18 mouse cellular contexts compared by ENCODE assay signal in the genomic region with DNA sequence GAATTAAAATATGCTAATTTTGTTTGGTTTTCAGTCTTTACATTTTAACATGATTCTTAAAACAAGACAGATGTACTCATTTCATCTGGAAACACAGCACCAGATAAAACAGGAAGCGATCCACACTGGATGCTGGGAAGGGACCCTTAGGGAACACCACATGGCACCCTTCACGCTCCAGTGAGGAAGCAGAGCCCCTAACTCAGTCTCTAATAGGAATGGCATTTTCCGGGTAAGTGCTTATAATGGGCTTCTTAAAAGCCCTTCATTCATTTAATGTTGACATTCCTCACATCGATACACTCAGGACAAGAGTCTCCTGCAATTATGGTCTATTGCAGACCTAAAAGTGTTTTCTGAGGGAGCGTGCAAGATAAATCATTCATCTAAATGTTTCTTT. TPM values are rescaled to one million over a fixed set of nuclear protein-coding genes. Genes with fewer than 3 reads are reported as not detected.
DNase-seq lines count a peak whose midpoint lies in the region; ATAC-seq and TF ChIP-seq lines count a peak whose summit lies in the region.
"Had no signal": no experiment of that assay in that cellular context is flagged by ENCODE, and none has a peak within 500 bp of the region (broad histone marks: within the 10 kb centered on the region; RNA-seq: fewer than 3 reads in every experiment).

No protein-coding gene starts in this region.

- H3K27me3 ChIP-seq in embryonic facial prominence, embryonic 11.5 days (ENCODE audit: control insufficient read depth, insufficient read depth, low read length) = no peaks in the 10 kb centered on the region
- H3K27me3 ChIP-seq in embryonic facial prominence, embryonic 10.5 days (replicated peaks; ENCODE audit: low read depth, poor library complexity, severe bottlenecking) = no peaks in the 10 kb centered on the region
- no peaks in the 10 kb centered on the region for H3K27me3 ChIP-seq in lung, postnatal 0 days (replicated peaks; ENCODE audit: insufficient read depth, low read length)
- no peaks in the 10 kb centered on the region for H3K27me3 ChIP-seq in hindbrain, embryonic 14.5 days (ENCODE audit: control insufficient read depth, insufficient read depth, low read length)
- no peaks in the 10 kb centered on the region for H3K27me3 ChIP-seq in neural tube, embryonic 15.5 days (replicated peaks)
- H3K27me3 ChIP-seq: intestine, embryonic 15.5 days; liver, embryonic 15.5 days; Patski; stomach, embryonic 15.5 days had no signal

- peak; percentile 54 for TF ChIP-seq EP300 in lung, postnatal 0 days (IDR thresholded peaks at IDR 0.05)

- intact Hi-C loops in left cerebral cortex, postnatal 25 days (cut with DNase I) = no loop called here

- no peaks in the 10 kb centered on the region for H3K9me3 ChIP-seq in embryonic facial prominence, embryonic 11.5 days (replicated peaks; ENCODE audit: control insufficient read depth, low read length)
- no peaks in the 10 kb centered on the region for H3K9me3 ChIP-seq in embryonic facial prominence, embryonic 10.5 days
- no peaks in the 10 kb centered on the region for H3K9me3 ChIP-seq in lung, postnatal 0 days (ENCODE audit: low read length)
- no peaks in the 10 kb centered on the region for H3K9me3 ChIP-seq in hindbrain, embryonic 14.5 days (ENCODE audit: control insufficient read depth, low read length)
- no peaks in the 10 kb centered on the region for H3K9me3 ChIP-seq in neural tube, embryonic 15.5 days (replicated peaks)
- H3K9me3 ChIP-seq: intestine, embryonic 15.5 days; liver, embryonic 15.5 days; stomach, embryonic 15.5 days had no signal

- no peak for DNase-seq in embryonic facial prominence, embryonic 11.5 days (ENCODE audit: low spot score)
- DNase-seq in embryonic facial prominence, embryonic 10.5 days (ENCODE audit: low spot score) = no peak
- peak; percentile 27 for DNase-seq in lung, postnatal 0 days (ENCODE audit: low spot score)
- no peak for DNase-seq in lung, adult 2 months
- no peak for DNase-seq in hindbrain, embryonic 14.5 days (ENCODE audit: low spot score)
- DNase-seq in heart, postnatal 4 days = no peak
- DNase-seq in left cerebral cortex, postnatal 25 days (ENCODE audit: low spot score in 2 of 2) = no peak
- DNase-seq: cerebellum, adult 8-10 months; heart, adult 2 months; kidney, postnatal 36 days; layer of hippocampus, postnatal 36 days; thymus, postnatal 25 days had no signal

- no peak for TF ChIP-seq CTCF in lung, postnatal 0 days (IDR thresholded peaks at IDR 0.05)
- no peak for TF ChIP-seq CTCF in lung, adult 2 months (IDR thresholded peaks at IDR 0.05; ENCODE audit: insufficient read depth, low read length)

- H3K36me3 ChIP-seq in embryonic facial prominence, embryonic 11.5 days (replicated peaks; ENCODE audit: control insufficient read depth, insufficient read depth, low read depth, low read length) = no peaks in the 10 kb centered on the region
- no peaks in the 10 kb centered on the region for H3K36me3 ChIP-seq in embryonic facial prominence, embryonic 10.5 days (replicated peaks)
- H3K36me3 ChIP-seq in lung, postnatal 0 days (ENCODE audit: insufficient read depth, low read length) = no peaks in the 10 kb centered on the region
- no peaks in the 10 kb centered on the region for H3K36me3 ChIP-seq in hindbrain, embryonic 14.5 days (replicated peaks; ENCODE audit: control insufficient read depth, insufficient read depth)
- H3K36me3 ChIP-seq in neural tube, embryonic 15.5 days = no peaks in the 10 kb centered on the region
- H3K36me3 ChIP-seq: intestine, embryonic 15.5 days; stomach, embryonic 15.5 days had no signal

- no peak for TF ChIP-seq POLR2A in lung, adult 2 months (IDR thresholded peaks at IDR 0.05; ENCODE audit: borderline replicate concordance, extremely low read depth, low read depth, low read length)

- H3K27ac ChIP-seq in embryonic facial prominence, embryonic 11.5 days (replicated peaks; ENCODE audit: low read depth, low read length) = no peak overlapping the region
- no peak overlapping the region for H3K27ac ChIP-seq in embryonic facial prominence, embryonic 10.5 days (replicated peaks)
- no peak overlapping the region for H3K27ac ChIP-seq in lung, postnatal 0 days (ENCODE audit: low read length)
- H3K27ac ChIP-seq in hindbrain, embryonic 14.5 days = peak overlapping the region; percentile 59; the same call in 1 of the 2 replicates
- no peak overlapping the region for H3K27ac ChIP-seq in neural tube, embryonic 15.5 days (replicated peaks)
- H3K27ac ChIP-seq: heart, adult 2 months; intestine, embryonic 15.5 days; liver, embryonic 15.5 days; stomach, embryonic 15.5 days had no signal

- 59% methylated on average over 5 of the region's 5 CpGs for WGBS in embryonic facial prominence, embryonic 11.5 days
- 60% methylated on average over 5 of the region's 5 CpGs for WGBS in embryonic facial prominence, embryonic 10.5 days
- WGBS in lung, postnatal 0 days = 48% methylated on average over 5 of the region's 5 CpGs
- WGBS in lung, adult 2 months = 66% methylated on average over 5 of the region's 5 CpGs
- 41% methylated on average over 5 of the region's 5 CpGs for WGBS in hindbrain, embryonic 14.5 days
- WGBS in neural tube, embryonic 15.5 days = 44% methylated on average over 5 of the region's 5 CpGs

- H3K4me3 ChIP-seq in embryonic facial prominence, embryonic 11.5 days (ENCODE audit: low read depth, low read length) = no peak overlapping the region
- no peak overlapping the region for H3K4me3 ChIP-seq in embryonic facial prominence, embryonic 10.5 days
- no peak overlapping the region for H3K4me3 ChIP-seq in lung, postnatal 0 days (ENCODE audit: low read depth, low read length)
- no peak overlapping the region for H3K4me3 ChIP-seq in lung, adult 2 months (replicated peaks; ENCODE audit: extremely low read depth, low read depth, low read length)
- H3K4me3 ChIP-seq in hindbrain, embryonic 14.5 days (replicated peaks; ENCODE audit: low read length) = no peak overlapping the region
- no peak overlapping the region for H3K4me3 ChIP-seq in neural tube, embryonic 15.5 days (replicated peaks)
- H3K4me3 ChIP-seq: erythroblast, embryonic 14.5 days; heart, adult 2 months; intestine, embryonic 15.5 days; liver, embryonic 15.5 days; stomach, embryonic 15.5 days had no signal

- no peaks in the 10 kb centered on the region for H3K4me1 ChIP-seq in embryonic facial prominence, embryonic 11.5 days (ENCODE audit: control insufficient read depth, insufficient read depth, low read length)
- no peaks in the 10 kb centered on the region for H3K4me1 ChIP-seq in embryonic facial prominence, embryonic 10.5 days
- H3K4me1 ChIP-seq in lung, postnatal 0 days (ENCODE audit: insufficient read depth, low read depth, low read length) = 0 out of 2 replicates have a peak, but pooled peaks cover 2% of the 10 kb centered on the region
- peaks cover 8% of the 10 kb centered on the region for H3K4me1 ChIP-seq in lung, adult 2 months (ENCODE audit: control insufficient read depth, insufficient read depth, low read length)
- peaks cover 12% of the 10 kb centered on the region; the same call in 1 of the 2 replicates for H3K4me1 ChIP-seq in hindbrain, embryonic 14.5 days (replicated peaks; ENCODE audit: control insufficient read depth, insufficient read depth, low read length)
- H3K4me1 ChIP-seq in neural tube, embryonic 15.5 days = peaks cover 10% of the 10 kb centered on the region; the same call in 1 of the 2 replicates
- H3K4me1 ChIP-seq: liver, embryonic 15.5 days; stomach, embryonic 15.5 days had no signal

- ATAC-seq in embryonic facial prominence, embryonic 11.5 days (replicated peaks; ENCODE audit: insufficient number of reproducible peaks, low FRiP score, low TSS enrichment, low read depth) = 0 out of 2 replicates have a peak, but pooled peaks have one; percentile 44
- peak; percentile 55; the same call in 1 of the 2 replicates for ATAC-seq in lung, postnatal 0 days
- ATAC-seq in hindbrain, embryonic 14.5 days (ENCODE audit: low FRiP score) = peak; percentile 81
- ATAC-seq in neural tube, embryonic 15.5 days (ENCODE audit: low FRiP score) = peak; percentile 86
- ATAC-seq: intestine, embryonic 15.5 days; Patski had no signal

- no peak overlapping the region for H3K9ac ChIP-seq in embryonic facial prominence, embryonic 11.5 days (replicated peaks; ENCODE audit: low read length)
- no peak overlapping the region for H3K9ac ChIP-seq in lung, postnatal 0 days (replicated peaks; ENCODE audit: low read depth)
- no peak overlapping the region for H3K9ac ChIP-seq in hindbrain, embryonic 14.5 days
- H3K9ac ChIP-seq in neural tube, embryonic 15.5 days (replicated peaks) = no peak overlapping the region
- H3K9ac ChIP-seq: intestine, embryonic 15.5 days; liver, embryonic 15.5 days; stomach, embryonic 15.5 days had no signal

- no peak overlapping the region for H3K4me2 ChIP-seq in embryonic facial prominence, embryonic 11.5 days (ENCODE audit: low read depth, low read length)
- no peak overlapping the region for H3K4me2 ChIP-seq in lung, postnatal 0 days (replicated peaks; ENCODE audit: low read depth, low read length)
- H3K4me2 ChIP-seq in hindbrain, embryonic 14.5 days (replicated peaks) = no peak overlapping the region
- no peak overlapping the region for H3K4me2 ChIP-seq in neural tube, embryonic 15.5 days
- H3K4me2 ChIP-seq: intestine, embryonic 15.5 days; liver, embryonic 15.5 days; stomach, embryonic 15.5 days had no signal

RNA-seq across cellular contexts. Expression of a gene that starts 27.6 kb away (rescaled TPM):
- 9.7 and 10.3 TPM in 2 replicates for polyA plus RNA-seq in embryonic facial prominence, embryonic 11.5 days (2014; fragmentation: Nextera tagmentation; extraction: Ambion mirVana)
- polyA plus RNA-seq in embryonic facial prominence, embryonic 10.5 days (2016; fragmentation: Nextera tagmentation; extraction: Ambion mirVana) = 7.6 and 8.8 TPM in 2 replicates
- 8.8 and 12.4 TPM in 2 replicates for polyA plus RNA-seq in lung, postnatal 0 days (2015; fragmentation: Nextera tagmentation; extraction: Ambion mirVana)
- polyA plus RNA-seq in lung, adult 2 months (2012; rRNA removed) = 4.0 and 4.6 TPM in 2 replicates
- 23.9 and 26.6 TPM in 2 replicates for polyA plus RNA-seq in hindbrain, embryonic 14.5 days (2014; fragmentation: Nextera tagmentation; extraction: Ambion mirVana)
- polyA plus RNA-seq in neural tube, embryonic 15.5 days (2015; fragmentation: Nextera tagmentation; extraction: Ambion mirVana) = 22.7 and 23.1 TPM in 2 replicates
- 1 to 10 TPM; 9.2 TPM for total RNA-seq in heart, postnatal 4 days (2021)
- 100 to 1,000 TPM; 106 to 111 TPM for total RNA-seq in left cerebral cortex, postnatal 25 days (2021)
